Mouse (Mus musculus) lung, embryonic 15.5 days (tissue): ENCODE measurements around the gene Grip1. TPM values are rescaled to one million over a fixed set of nuclear protein-coding genes. Genes with fewer than 3 reads are reported as not detected.

Experiments
- ATAC-seq: fragments of 200-750 bp; cut with Nextera tagmentation; 2 replicates; pipeline ENCODE4 v1.8.0; 2017; ENCODE audit warnings: moderate number of reproducible peaks, borderline replicate concordance; ENCODE audit not compliant: low FRiP score, low TSS enrichment; ENCODE audit errors: extremely low read depth
- H3K27ac ChIP-seq: fragments of 300-500 bp; sonication (generic); 2 replicates; pipeline ENCODE4 v1.5.1; 2015; ENCODE audit warnings: moderate library complexity, mild to moderate bottlenecking, inconsistent platforms
- H3K27me3 ChIP-seq: fragments of 300-500 bp; sonication (generic); 2 replicates; pipeline ENCODE4 v1.6.1; 2015; ENCODE audit warnings: inconsistent platforms
- H3K36me3 ChIP-seq: fragments of 300-500 bp; sonication (generic); 2 replicates; pipeline ENCODE4 v1.6.1; 2015; ENCODE audit warnings: inconsistent platforms
- H3K4me1 ChIP-seq: fragments of 300-500 bp; sonication (generic); 2 replicates; pipeline ENCODE4 v1.6.1; 2015; ENCODE audit warnings: inconsistent platforms
- H3K4me2 ChIP-seq: fragments of 300-500 bp; sonication (generic); 2 replicates; pipeline ENCODE4 v1.6.1; 2015; ENCODE audit warnings: inconsistent platforms, mild to moderate bottlenecking, moderate library complexity
- H3K4me3 ChIP-seq: fragments of 300-500 bp; sonication (generic); 2 replicates; pipeline ENCODE4 v1.5.1; 2015; ENCODE audit warnings: mild to moderate bottlenecking, inconsistent platforms
- H3K9ac ChIP-seq: fragments of 300-500 bp; sonication (generic); 2 replicates; pipeline ENCODE4 v1.6.1; 2015; ENCODE audit warnings: inconsistent platforms
- H3K9me3 ChIP-seq: fragments of 300-500 bp; sonication (generic); 2 replicates; pipeline ENCODE4 v1.6.1; 2016; ENCODE audit warnings: inconsistent platforms
- WGBS: fragments of 180-500 bp; shearing (Covaris S2); methylation state at CpG from one replicate; pipeline ENCODE4 v1.1.7; 2015; 5-methylcytosine and 5-hydroxymethylcytosine counted together
- polyA plus RNA-seq: library from polyadenylated mRNA; unstranded; fragments of >200 nt; fragmentation: Nextera tagmentation; extraction: Ambion mirVana; gene quantifications from 2 replicates; pipeline ENCODE4 v1.2.1, GENCODE M21; 2015

Grip1 gene
- polyA plus RNA-seq, 1 experiment from 2014 or later: 1.7 TPM

GRCm38 (mm10) chr10:120004096-120004495 lies 550.5 kb downstream of the Grip1 start:
- H3K9ac ChIP-seq: no peak overlapping the region
- H3K4me3 ChIP-seq: no peak overlapping the region
- 85% methylated on average over 7 of the region's 7 CpGs for WGBS
- H3K9me3 ChIP-seq: no peaks in the 10 kb centered on the region
- H3K4me1 ChIP-seq: no peaks in the 10 kb centered on the region
- H3K27ac ChIP-seq: no peak overlapping the region
- H3K4me2 ChIP-seq: no peak overlapping the region
- no peaks in the 10 kb centered on the region for H3K36me3 ChIP-seq
- no peak for ATAC-seq
- H3K27me3 ChIP-seq: no peaks in the 10 kb centered on the region

GRCm38 (mm10) chr10:120005581-120005980 lies 552.0 kb downstream of the Grip1 start:
- Histone ChIP-seq H3K9ac (no peak overlapping the region), H3K4me2 (no peak overlapping the region), H3K27me3 (no peaks in the 10 kb centered on the region), H3K4me1 (no peaks in the 10 kb centered on the region), H3K27ac (no peak overlapping the region), H3K9me3 (no peaks in the 10 kb centered on the region), H3K36me3 (no peaks in the 10 kb centered on the region), H3K4me3 (no peak overlapping the region)
- 38% methylated on average over 5 of the region's 5 CpGs for WGBS
- ATAC-seq: no peak

GRCm38 (mm10) chr10:120012331-120012730 lies 558.7 kb downstream of the Grip1 start:
- H3K4me2 ChIP-seq: no peak overlapping the region
- no peaks in the 10 kb centered on the region for H3K36me3 ChIP-seq
- H3K27ac ChIP-seq: no peak overlapping the region
- H3K9me3 ChIP-seq: no peaks in the 10 kb centered on the region
- H3K9ac ChIP-seq: no peak overlapping the region
- ATAC-seq: no peak
- no peaks in the 10 kb centered on the region for H3K27me3 ChIP-seq
- no peak overlapping the region for H3K4me3 ChIP-seq
- H3K4me1 ChIP-seq: no peaks in the 10 kb centered on the region
- WGBS: 92% methylated on average over 13 of the region's 13 CpGs

- Histone ChIP-seq H3K9me3 (no peaks in the 10 kb centered on the region), H3K4me2 (no peak overlapping the region), H3K9ac (no peak overlapping the region), H3K27ac (no peak overlapping the region), H3K4me1 (no peaks in the 10 kb centered on the region), H3K36me3 (no peaks in the 10 kb centered on the region), H3K4me3 (no peak overlapping the region), H3K27me3 (no peaks in the 10 kb centered on the region)
- WGBS: 59% methylated on average over 3 of the region's 3 CpGs
- ATAC-seq: no peak
Observed at GRCm38 (mm10) chr10:120015117-120015516, 561.5 kb downstream of the Grip1 start.

- ATAC-seq: no peak
Observed at GRCm38 (mm10) chr10:120026437-120026836, 572.8 kb downstream of the Grip1 start.

GRCm38 (mm10) chr10:120030901-120031300 lies 577.3 kb downstream of the Grip1 start:
- no peak overlapping the region for H3K4me2 ChIP-seq
- no peak overlapping the region for H3K27ac ChIP-seq
- 85% methylated on average over 6 of the region's 6 CpGs for WGBS
- ATAC-seq: no peak
- H3K27me3 ChIP-seq: no peaks in the 10 kb centered on the region
- no peaks in the 10 kb centered on the region for H3K36me3 ChIP-seq
- H3K9me3 ChIP-seq: no peaks in the 10 kb centered on the region
- no peak overlapping the region for H3K9ac ChIP-seq
- H3K4me1 ChIP-seq: no peaks in the 10 kb centered on the region
- H3K4me3 ChIP-seq: no peak overlapping the region

More at GRCm38 (mm10) chr10:120026437-120026836, 572.8 kb downstream of the Grip1 start:
- Histone ChIP-seq H3K4me3 (no peak overlapping the region), H3K4me1 (no peaks in the 10 kb centered on the region), H3K4me2 (no peak overlapping the region), H3K9ac (no peak overlapping the region), H3K36me3 (no peaks in the 10 kb centered on the region), H3K27me3 (no peaks in the 10 kb centered on the region), H3K27ac (no peak overlapping the region), H3K9me3 (no peaks in the 10 kb centered on the region)
- 79% methylated on average over 10 of the region's 10 CpGs for WGBS

- H3K4me3 ChIP-seq: no peak overlapping the region
- ATAC-seq: no peak
- H3K27ac ChIP-seq: no peak overlapping the region
- WGBS: 90% methylated on average over 8 of the region's 8 CpGs
- H3K4me2 ChIP-seq: no peak overlapping the region
- H3K9me3 ChIP-seq: no peaks in the 10 kb centered on the region
- no peaks in the 10 kb centered on the region for H3K27me3 ChIP-seq
- H3K9ac ChIP-seq: no peak overlapping the region
- no peaks in the 10 kb centered on the region for H3K4me1 ChIP-seq
- no peaks in the 10 kb centered on the region for H3K36me3 ChIP-seq
Observed at GRCm38 (mm10) chr10:120031316-120031715, 577.7 kb downstream of the Grip1 start.

- Histone ChIP-seq H3K9ac (no peak overlapping the region), H3K36me3 (no peaks in the 10 kb centered on the region), H3K27ac (no peak overlapping the region), H3K27me3 (no peaks in the 10 kb centered on the region), H3K4me2 (no peak overlapping the region), H3K9me3 (no peaks in the 10 kb centered on the region), H3K4me1 (no peaks in the 10 kb centered on the region), H3K4me3 (no peak overlapping the region)
- no peak for ATAC-seq
- 79% methylated on average over 9 of the region's 9 CpGs for WGBS
Observed at GRCm38 (mm10) chr10:120033866-120034265, 580.2 kb downstream of the Grip1 start.

GRCm38 (mm10) chr10:120035211-120035733 lies 581.6 kb downstream of the Grip1 start:
- ATAC-seq: no peak
- 57% methylated on average over 15 of the region's 15 CpGs for WGBS

GRCm38 (mm10) chr10:120035824-120036223 lies 582.2 kb downstream of the Grip1 start:
- H3K27me3 ChIP-seq: no peaks in the 10 kb centered on the region
- H3K36me3 ChIP-seq: no peaks in the 10 kb centered on the region
- H3K9me3 ChIP-seq: no peaks in the 10 kb centered on the region
- 60% methylated on average over 6 of the region's 6 CpGs for WGBS
- no peak for ATAC-seq
- no peak overlapping the region for H3K9ac ChIP-seq
- H3K27ac ChIP-seq: no peak overlapping the region
- H3K4me2 ChIP-seq: no peak overlapping the region
- no peaks in the 10 kb centered on the region for H3K4me1 ChIP-seq
- H3K4me3 ChIP-seq: no peak overlapping the region

More at GRCm38 (mm10) chr10:120035211-120035733, 581.6 kb downstream of the Grip1 start:
- Histone ChIP-seq H3K9me3 (no peaks in the 10 kb centered on the region), H3K36me3 (no peaks in the 10 kb centered on the region), H3K27me3 (no peaks in the 10 kb centered on the region), H3K9ac (no peak overlapping the region), H3K27ac (no peak overlapping the region), H3K4me3 (no peak overlapping the region), H3K4me2 (no peak overlapping the region), H3K4me1 (no peaks in the 10 kb centered on the region)

GRCm38 (mm10) chr10:120038194-120038593 lies 584.6 kb downstream of the Grip1 start:
- 88% methylated on average over 5 of the region's 5 CpGs for WGBS
- Histone ChIP-seq H3K4me2 (no peak overlapping the region), H3K4me3 (no peak overlapping the region), H3K27ac (no peak overlapping the region), H3K36me3 (no peaks in the 10 kb centered on the region), H3K4me1 (no peaks in the 10 kb centered on the region), H3K9me3 (no peaks in the 10 kb centered on the region), H3K9ac (no peak overlapping the region), H3K27me3 (no peaks in the 10 kb centered on the region)
- ATAC-seq: no peak

GRCm38 (mm10) chr10:120044237-120044636 lies 590.6 kb downstream of the Grip1 start:
- H3K9me3 ChIP-seq: no peaks in the 10 kb centered on the region
- no peaks in the 10 kb centered on the region for H3K36me3 ChIP-seq
- no peaks in the 10 kb centered on the region for H3K4me1 ChIP-seq
- 82% methylated on average over 6 of the region's 6 CpGs for WGBS
- H3K4me3 ChIP-seq: no peak overlapping the region
- H3K9ac ChIP-seq: no peak overlapping the region
- ATAC-seq: no peak
- no peaks in the 10 kb centered on the region for H3K27me3 ChIP-seq
- no peak overlapping the region for H3K4me2 ChIP-seq
- no peak overlapping the region for H3K27ac ChIP-seq

- no peak for ATAC-seq
- H3K9ac ChIP-seq: no peak overlapping the region
Observed at GRCm38 (mm10) chr10:120044714-120045234, 591.1 kb downstream of the Grip1 start.

More at GRCm38 (mm10) chr10:120044714-120045234, 591.1 kb downstream of the Grip1 start:
- H3K4me3 ChIP-seq: no peak overlapping the region
- H3K9me3 ChIP-seq: no peaks in the 10 kb centered on the region
- H3K4me2 ChIP-seq: no peak overlapping the region
- WGBS: 91% methylated on average over 2 of the region's 2 CpGs
- H3K36me3 ChIP-seq: no peaks in the 10 kb centered on the region
- H3K27ac ChIP-seq: no peak overlapping the region
- no peaks in the 10 kb centered on the region for H3K27me3 ChIP-seq
- no peaks in the 10 kb centered on the region for H3K4me1 ChIP-seq
